Mouse (Mus musculus) heart, embryonic 13.5 days (tissue): ENCODE results near the gene Pcyt1a. TPM values are rescaled to one million over a fixed set of nuclear protein-coding genes. Genes with fewer than 3 reads are reported as not detected.
"Not testable (repeated sequence)": the region's sequence is repeated elsewhere in the genome, so short reads cannot be mapped to it uniquely, and the experiment has no call there.

ENCODE experiments used
- ATAC-seq: fragments of 200-750 bp; cut with Nextera tagmentation; 2 replicates; pipeline ENCODE4 v1.8.0; 2017; ENCODE audit warnings: moderate TSS enrichment; ENCODE audit not compliant: insufficient number of reproducible peaks, low FRiP score, low TSS enrichment; ENCODE audit errors: extremely low read depth
- H3K27ac ChIP-seq: fragments of 300-500 bp; sonication (generic); replicated peaks from 2 replicates; pipeline ENCODE4 v1.5.1; 2015; ENCODE audit warnings: moderate library complexity, mild to moderate bottlenecking, inconsistent platforms
- H3K27me3 ChIP-seq: fragments of 300-500 bp; sonication (generic); replicated peaks from 2 replicates; pipeline ENCODE4 v1.6.1; 2015; ENCODE audit warnings: mild to moderate bottlenecking, inconsistent platforms
- H3K36me3 ChIP-seq: fragments of 300-500 bp; sonication (generic); 2 replicates; pipeline ENCODE4 v1.6.1; 2015; ENCODE audit warnings: mild to moderate bottlenecking, inconsistent platforms
- H3K4me1 ChIP-seq: fragments of 300-500 bp; sonication (generic); 2 replicates; pipeline ENCODE4 v1.6.1; 2015; ENCODE audit warnings: inconsistent platforms
- H3K4me2 ChIP-seq: fragments of 300-500 bp; sonication (generic); 2 replicates; pipeline ENCODE4 v1.6.1; 2015; ENCODE audit warnings: inconsistent platforms, mild to moderate bottlenecking, moderate library complexity
- H3K4me3 ChIP-seq: fragments of 300-500 bp; sonication (generic); 2 replicates; pipeline ENCODE4 v1.5.1; 2015; ENCODE audit warnings: moderate library complexity, mild to moderate bottlenecking, inconsistent platforms
- H3K9ac ChIP-seq: fragments of 300-500 bp; sonication (generic); 2 replicates; pipeline ENCODE4 v1.6.1; 2015; ENCODE audit warnings: inconsistent platforms, mild to moderate bottlenecking, moderate library complexity
- H3K9me3 ChIP-seq: fragments of 300-500 bp; sonication (generic); 2 replicates; pipeline ENCODE4 v1.6.1; 2016; ENCODE audit warnings: inconsistent platforms
- WGBS: fragments of 180-500 bp; shearing (Covaris S2); methylation state at CpG from one replicate; pipeline ENCODE4 v1.1.7; 2015; ENCODE audit warnings: mixed read lengths; 5-methylcytosine and 5-hydroxymethylcytosine counted together
- polyA plus RNA-seq: library from polyadenylated mRNA; unstranded; fragments of >200 nt; fragmentation: Nextera tagmentation; extraction: Ambion mirVana; gene quantifications from 2 replicates; pipeline ENCODE4 v1.2.1, GENCODE M21; 2015

The Pcyt1a gene
- polyA plus RNA-seq, 1 experiment from 2014 or later = 35.4 TPM

GRCm38 (mm10) chr16:32477315-32477714, 46.6 kb downstream of the Pcyt1a start:
- ATAC-seq = peak; percentile 39; the same call in 1 of the 2 replicates
- no peak overlapping the region for H3K9ac ChIP-seq
- 32% methylated on average over 6 of the region's 6 CpGs for WGBS
- peak overlapping the region; percentile 25 for H3K27ac ChIP-seq
- H3K27me3 ChIP-seq = no peaks in the 10 kb centered on the region; the same call in 1 of the 2 replicates
- peaks cover 15% of the 10 kb centered on the region for H3K36me3 ChIP-seq
- H3K4me2 ChIP-seq = peak overlapping the region; percentile 5; the same call in 1 of the 2 replicates
- peaks cover 23% of the 10 kb centered on the region for H3K4me1 ChIP-seq
- no peaks in the 10 kb centered on the region for H3K9me3 ChIP-seq
- H3K4me3 ChIP-seq = no peak overlapping the region

GRCm38 (mm10) chr16:32479415-32479814, 48.7 kb downstream of the Pcyt1a start:
- Histone ChIP-seq H3K9ac (no peak overlapping the region), H3K9me3 (no peaks in the 10 kb centered on the region), H3K4me3 (no peak overlapping the region), H3K27me3 (peaks cover 10% of the 10 kb centered on the region), H3K4me1 (peaks cover 28% of the 10 kb centered on the region), H3K36me3 (no peaks in the 10 kb centered on the region), H3K27ac (no peak overlapping the region), H3K4me2 (no peak overlapping the region)
- ATAC-seq = no peak
- 55% methylated on average over 2 of the region's 2 CpGs for WGBS

- Histone ChIP-seq H3K27me3 (peaks cover 15% of the 10 kb centered on the region), H3K4me1 (peaks cover 38% of the 10 kb centered on the region), H3K9ac (0 out of 2 replicates have a peak overlapping the region, but pooled peaks have one; percentile 24), H3K4me2 (no peak overlapping the region), H3K4me3 (no peak overlapping the region), H3K9me3 (no peaks in the 10 kb centered on the region), H3K36me3 (no peaks in the 10 kb centered on the region), H3K27ac (no peak overlapping the region)
- 36% methylated on average over 7 of the region's 7 CpGs for WGBS
- no peak for ATAC-seq
These were observed 53.7 kb downstream of the Pcyt1a start for GRCm38 (mm10) chr16:32484431-32484871.

- no peaks in the 10 kb centered on the region for H3K9me3 ChIP-seq
- H3K27ac ChIP-seq = no peak overlapping the region
- no peak for ATAC-seq
- H3K4me3 ChIP-seq = no peak overlapping the region
- peaks cover 37% of the 10 kb centered on the region for H3K4me1 ChIP-seq
- no peaks in the 10 kb centered on the region for H3K36me3 ChIP-seq
- H3K9ac ChIP-seq = no peak overlapping the region
- H3K4me2 ChIP-seq = no peak overlapping the region
- 55% methylated on average over 2 of the region's 2 CpGs for WGBS
- peaks cover 15% of the 10 kb centered on the region for H3K27me3 ChIP-seq
These were observed 54.5 kb downstream of the Pcyt1a start for GRCm38 (mm10) chr16:32485209-32485608.

- Histone ChIP-seq H3K4me3 (no peak overlapping the region), H3K9me3 (no peaks in the 10 kb centered on the region), H3K36me3 (no peaks in the 10 kb centered on the region), H3K4me2 (no peak overlapping the region), H3K4me1 (peaks cover 37% of the 10 kb centered on the region), H3K27ac (no peak overlapping the region), H3K27me3 (peaks cover 15% of the 10 kb centered on the region), H3K9ac (no peak overlapping the region)
- ATAC-seq = no peak
- WGBS = 73% methylated on average over 6 of the region's 6 CpGs
These were observed 55.3 kb downstream of the Pcyt1a start for GRCm38 (mm10) chr16:32486046-32486445.

- H3K27ac ChIP-seq = peak within 1 kb of the TSS; percentile 78
- no peak; the same call in 1 of the 2 replicates for ATAC-seq
- peak within 1 kb of the TSS; percentile 51 for H3K4me2 ChIP-seq
- no peaks in the 10 kb centered on the region for H3K9me3 ChIP-seq
- H3K36me3 ChIP-seq = no peaks in the 10 kb centered on the region
- H3K4me3 ChIP-seq = no peak within 1 kb of the TSS
- no peak within 1 kb of the TSS for H3K9ac ChIP-seq
- WGBS = 23% methylated on average over 15 of the region's 15 CpGs
- peaks cover 15% of the 10 kb centered on the region for H3K27me3 ChIP-seq
- peaks cover 37% of the 10 kb centered on the region for H3K4me1 ChIP-seq
These were observed 56.8 kb downstream of the Pcyt1a start, which contains the start of gene Slc51a for GRCm38 (mm10) chr16:32487234-32488111. TSS of gene Slc51a (minus strand) at chr16:32487879.

- 89% methylated on average over 3 of the region's 3 CpGs for WGBS
- no peak overlapping the region for H3K4me2 ChIP-seq
- no peaks in the 10 kb centered on the region for H3K9me3 ChIP-seq
- ATAC-seq = no peak
- H3K36me3 ChIP-seq = no peaks in the 10 kb centered on the region
- peaks cover 5% of the 10 kb centered on the region for H3K27me3 ChIP-seq
- H3K4me3 ChIP-seq = no peak overlapping the region
- no peak overlapping the region for H3K9ac ChIP-seq
- H3K4me1 ChIP-seq = peaks cover 36% of the 10 kb centered on the region
- no peak overlapping the region for H3K27ac ChIP-seq
These were observed 58.2 kb downstream of the Pcyt1a start for GRCm38 (mm10) chr16:32488939-32489338.

GRCm38 (mm10) chr16:32494371-32494770, 63.6 kb downstream of the Pcyt1a start:
- H3K4me2 ChIP-seq, H3K4me3 ChIP-seq, H3K36me3 ChIP-seq, H3K9ac ChIP-seq, H3K27ac ChIP-seq, H3K4me1 ChIP-seq, H3K9me3 ChIP-seq, ATAC-seq: not testable (repeated sequence)
- H3K27me3 ChIP-seq = peaks cover 16% of the 10 kb centered on the region
- 66% methylated on average over 6 of the region's 6 CpGs for WGBS

GRCm38 (mm10) chr16:32495965-32496364, 65.2 kb downstream of the Pcyt1a start, which contains the start of gene Zdhhc19:
TSS of gene Zdhhc19 (plus strand) at chr16:32496265.
- H3K4me2 ChIP-seq = no peak within 1 kb of the TSS
- no peaks in the 10 kb centered on the region for H3K9me3 ChIP-seq
- no peak within 1 kb of the TSS for H3K4me3 ChIP-seq
- no peak within 1 kb of the TSS for H3K27ac ChIP-seq
- no peaks in the 10 kb centered on the region for H3K36me3 ChIP-seq
- H3K4me1 ChIP-seq = peaks cover 4% of the 10 kb centered on the region; the same call in 1 of the 2 replicates
- H3K9ac ChIP-seq = no peak within 1 kb of the TSS
- H3K27me3 ChIP-seq = peaks cover 24% of the 10 kb centered on the region
- ATAC-seq = no peak
- 60% methylated on average over 3 of the region's 3 CpGs for WGBS

GRCm38 (mm10) chr16:32498996-32499395, 68.3 kb downstream of the Pcyt1a start:
- no peaks in the 10 kb centered on the region for H3K36me3 ChIP-seq
- no peaks in the 10 kb centered on the region for H3K9me3 ChIP-seq
- H3K4me3 ChIP-seq = no peak overlapping the region
- peak overlapping the region; percentile 75; the same call in 1 of the 2 replicates for H3K4me2 ChIP-seq
- no peak for ATAC-seq
- H3K27ac ChIP-seq = no peak overlapping the region
- no peak overlapping the region for H3K9ac ChIP-seq
- whole genome bisulfite sequencing = 55% methylated on average over 13 of the region's 13 CpGs
- peaks cover 49% of the 10 kb centered on the region for H3K27me3 ChIP-seq
- H3K4me1 ChIP-seq = peaks cover 4% of the 10 kb centered on the region; the same call in 1 of the 2 replicates

GRCm38 (mm10) chr16:32499430-32500037, 68.8 kb downstream of the Pcyt1a start:
- Histone ChIP-seq H3K9me3 (no peaks in the 10 kb centered on the region), H3K9ac (peak overlapping the region; percentile 80), H3K27ac (no peak overlapping the region), H3K4me2 (peak overlapping the region; percentile 75), H3K4me1 (peaks cover 4% of the 10 kb centered on the region; the same call in 1 of the 2 replicates), H3K36me3 (no peaks in the 10 kb centered on the region), H3K4me3 (peak overlapping the region; percentile 47), H3K27me3 (peaks cover 53% of the 10 kb centered on the region)
- peak; percentile 74 for ATAC-seq
- WGBS = 8% methylated on average over 22 of the region's 22 CpGs
